Mouse (Mus musculus) midbrain, embryonic 12.5 days (tissue): ENCODE data around the gene Gm35549. TPM values are rescaled to one million over a fixed set of nuclear protein-coding genes. Genes with fewer than 3 reads are reported as not detected.
A peak's percentile ranks its signal among the peaks of the same experiment; 100 is the strongest.

Experiments
- ATAC-seq: fragments of 200-750 bp; cut with Nextera tagmentation; 2 replicates; pipeline ENCODE4 v1.8.0; 2017; ENCODE audit warnings: low read depth, moderate TSS enrichment, moderate library complexity; ENCODE audit not compliant: low FRiP score
- H3K27ac ChIP-seq: fragments of 300-500 bp; sonication (generic); replicated peaks from 2 replicates; pipeline ENCODE4 v1.5.1; 2016; ENCODE audit warnings: mild to moderate bottlenecking
- H3K27me3 ChIP-seq: fragments of 300-500 bp; sonication (generic); 2 replicates; pipeline ENCODE4 v1.6.1; 2016; ENCODE audit warnings: mild to moderate bottlenecking
- H3K36me3 ChIP-seq: fragments of 300-500 bp; sonication (generic); 2 replicates; pipeline ENCODE4 v1.6.1; 2016
- H3K4me1 ChIP-seq: fragments of 300-500 bp; sonication (generic); 2 replicates; pipeline ENCODE4 v1.6.1; 2016
- H3K4me2 ChIP-seq: fragments of 300-500 bp; sonication (generic); replicated peaks from 2 replicates; pipeline ENCODE4 v1.6.1; 2016; ENCODE audit warnings: mild to moderate bottlenecking, moderate library complexity
- H3K4me3 ChIP-seq: fragments of 300-500 bp; sonication (generic); 2 replicates; pipeline ENCODE4 v1.5.1; 2016; ENCODE audit warnings: mild to moderate bottlenecking
- H3K9ac ChIP-seq: fragments of 300-500 bp; sonication (generic); replicated peaks from 2 replicates; pipeline ENCODE4 v1.6.1; 2016; ENCODE audit warnings: mild to moderate bottlenecking, moderate library complexity
- H3K9me3 ChIP-seq: fragments of 300-500 bp; sonication (generic); 2 replicates; pipeline ENCODE4 v1.6.1; 2016; ENCODE audit warnings: mild to moderate bottlenecking
- WGBS: fragments of 180-500 bp; shearing (Covaris S2); methylation state at CpG from one replicate; pipeline ENCODE4 v1.1.7; 2016; 5-methylcytosine and 5-hydroxymethylcytosine counted together
- polyA plus RNA-seq: library from polyadenylated mRNA; unstranded; fragments of >200 nt; fragmentation: Nextera tagmentation; extraction: Ambion mirVana; gene quantifications from 2 replicates; pipeline ENCODE4 v1.2.1, GENCODE M21; 2016

Gene Gm35549
- 0.32 TPM in 1 of 2 replicates, not detected in the other for polyA plus RNA-seq

- Histone ChIP-seq H3K4me2 (no peak within 1 kb of the TSS), H3K4me3 (no peak within 1 kb of the TSS), H3K27me3 (no peaks in the 10 kb centered on the region), H3K9ac (no peak within 1 kb of the TSS), H3K4me1 (no peaks in the 10 kb centered on the region), H3K27ac (no peak within 1 kb of the TSS), H3K9me3 (no peaks in the 10 kb centered on the region; the same call in none of the 2 replicates), H3K36me3 (peaks cover 6% of the 10 kb centered on the region)
- 87% methylated on average over 3 of the region's 3 CpGs for WGBS
- ATAC-seq: no peak
These were observed at the start of gene Gm35549 for GRCm38 (mm10) chr9:122843760-122844159. Gene Gm35549, minus strand, starts transcription at chr9:122844035.

GRCm38 (mm10) chr9:122886372-122887179, 42.7 kb upstream of the Gm35549 start:
- H3K27ac ChIP-seq: no peak overlapping the region
- WGBS: 7% methylated on average over 54 of the region's 54 CpGs
- H3K9ac ChIP-seq: peak overlapping the region; percentile 82
- H3K9me3 ChIP-seq: 0 out of 2 replicates have a peak, but pooled peaks cover 3% of the 10 kb centered on the region
- no peaks in the 10 kb centered on the region for H3K27me3 ChIP-seq
- H3K4me3 ChIP-seq: peak overlapping the region; percentile 84
- peak; percentile 91 for ATAC-seq
- peak overlapping the region; percentile 91 for H3K4me2 ChIP-seq
- peaks cover 9% of the 10 kb centered on the region for H3K4me1 ChIP-seq
- H3K36me3 ChIP-seq: peaks cover 19% of the 10 kb centered on the region

- H3K4me2 ChIP-seq: peak within 1 kb of the TSS; percentile 91
- ATAC-seq: no peak
- H3K4me1 ChIP-seq: peaks cover 9% of the 10 kb centered on the region
- H3K9me3 ChIP-seq: 0 out of 2 replicates have a peak, but pooled peaks cover 3% of the 10 kb centered on the region
- H3K27me3 ChIP-seq: no peaks in the 10 kb centered on the region
- H3K27ac ChIP-seq: no peak within 1 kb of the TSS
- peak within 1 kb of the TSS; percentile 84 for H3K4me3 ChIP-seq
- 86% methylated on average over 3 of the region's 3 CpGs for WGBS
- no peak within 1 kb of the TSS for H3K9ac ChIP-seq
- H3K36me3 ChIP-seq: peaks cover 8% of the 10 kb centered on the region; the same call in 1 of the 2 replicates
These were observed 41.5 kb upstream of the Gm35549 start, which contains the start of gene Zkscan7 for GRCm38 (mm10) chr9:122885385-122885784. Gene Zkscan7, plus strand, starts transcription at chr9:122885685.

- no peak overlapping the region for H3K27ac ChIP-seq
- no peak overlapping the region for H3K4me3 ChIP-seq
- no peak overlapping the region for H3K4me2 ChIP-seq
- no peak for ATAC-seq
- no peak overlapping the region for H3K9ac ChIP-seq
- no peaks in the 10 kb centered on the region for H3K4me1 ChIP-seq
- H3K36me3 ChIP-seq: no peaks in the 10 kb centered on the region
- H3K9me3 ChIP-seq: peaks cover 7% of the 10 kb centered on the region; the same call in 1 of the 2 replicates
- 0 out of 2 replicates have a peak, but pooled peaks cover 4% of the 10 kb centered on the region for H3K27me3 ChIP-seq
- 94% methylated on average over 2 of the region's 2 CpGs for WGBS
These were observed 31.3 kb upstream of the Gm35549 start for GRCm38 (mm10) chr9:122875145-122875544.

GRCm38 (mm10) chr9:122874653-122875052, 30.8 kb upstream of the Gm35549 start:
- Histone ChIP-seq H3K27ac (no peak overlapping the region), H3K4me2 (no peak overlapping the region), H3K36me3 (no peaks in the 10 kb centered on the region), H3K9ac (no peak overlapping the region), H3K4me3 (no peak overlapping the region), H3K27me3 (0 out of 2 replicates have a peak, but pooled peaks cover 4% of the 10 kb centered on the region), H3K4me1 (no peaks in the 10 kb centered on the region), H3K9me3 (peaks cover 7% of the 10 kb centered on the region; the same call in 1 of the 2 replicates)
- 79% methylated on average over 1 of the region's 1 CpGs for WGBS
- ATAC-seq: no peak

- Histone ChIP-seq H3K4me3 (no peak overlapping the region), H3K4me1 (no peaks in the 10 kb centered on the region), H3K36me3 (no peaks in the 10 kb centered on the region), H3K27me3 (0 out of 2 replicates have a peak, but pooled peaks cover 4% of the 10 kb centered on the region), H3K9ac (no peak overlapping the region), H3K4me2 (no peak overlapping the region), H3K9me3 (peaks cover 7% of the 10 kb centered on the region; the same call in 1 of the 2 replicates), H3K27ac (no peak overlapping the region)
- 87% methylated on average over 4 of the region's 4 CpGs for WGBS
- no peak for ATAC-seq
These were observed 28.8 kb upstream of the Gm35549 start for GRCm38 (mm10) chr9:122872595-122872994.

GRCm38 (mm10) chr9:122866192-122866591, 22.4 kb upstream of the Gm35549 start:
- Histone ChIP-seq H3K9me3 (peaks cover 10% of the 10 kb centered on the region; the same call in 1 of the 2 replicates), H3K4me1 (peaks cover 14% of the 10 kb centered on the region), H3K9ac (no peak overlapping the region; the same call in 1 of the 2 replicates), H3K27me3 (0 out of 2 replicates have a peak, but pooled peaks cover 4% of the 10 kb centered on the region), H3K4me2 (peak overlapping the region; percentile 73), H3K36me3 (peaks cover 12% of the 10 kb centered on the region), H3K4me3 (peak overlapping the region; percentile 87), H3K27ac (no peak overlapping the region)
- WGBS: 90% methylated on average over 4 of the region's 4 CpGs
- peak; percentile 20 for ATAC-seq

GRCm38 (mm10) chr9:122865697-122866166, 21.9 kb upstream of the Gm35549 start, which contains the start of gene Zfp445:
Gene Zfp445, minus strand, starts transcription at chr9:122866006.
- Histone ChIP-seq H3K27ac (peak within 1 kb of the TSS; percentile 69), H3K4me2 (peak within 1 kb of the TSS; percentile 73), H3K27me3 (0 out of 2 replicates have a peak, but pooled peaks cover 4% of the 10 kb centered on the region), H3K9ac (peak within 1 kb of the TSS; percentile 79), H3K9me3 (peaks cover 11% of the 10 kb centered on the region; the same call in 1 of the 2 replicates), H3K4me1 (peaks cover 14% of the 10 kb centered on the region), H3K36me3 (peaks cover 16% of the 10 kb centered on the region), H3K4me3 (peak within 1 kb of the TSS; percentile 87)
- peak; percentile 93 for ATAC-seq
- WGBS: 1% methylated on average over 34 of the region's 34 CpGs

- no peak overlapping the region for H3K27ac ChIP-seq
- peak overlapping the region; percentile 73 for H3K4me2 ChIP-seq
- peak overlapping the region; percentile 79 for H3K9ac ChIP-seq
- 79% methylated on average over 3 of the region's 3 CpGs for WGBS
- H3K4me3 ChIP-seq: peak overlapping the region; percentile 87
- peaks cover 11% of the 10 kb centered on the region for H3K9me3 ChIP-seq
- H3K36me3 ChIP-seq: peaks cover 25% of the 10 kb centered on the region
- no peak for ATAC-seq
- peaks cover 14% of the 10 kb centered on the region for H3K4me1 ChIP-seq
- no peaks in the 10 kb centered on the region for H3K27me3 ChIP-seq
These were observed 21.0 kb upstream of the Gm35549 start for GRCm38 (mm10) chr9:122864848-122865247.

- no peak overlapping the region for H3K4me3 ChIP-seq
- no peaks in the 10 kb centered on the region for H3K27me3 ChIP-seq
- 83% methylated on average over 2 of the region's 2 CpGs for WGBS
- no peak for ATAC-seq
- 0 out of 2 replicates have a peak overlapping the region, but pooled peaks have one; percentile 7 for H3K9ac ChIP-seq
- 0 out of 2 replicates have a peak overlapping the region, but pooled peaks have one; percentile 7 for H3K4me2 ChIP-seq
- no peak overlapping the region for H3K27ac ChIP-seq
- H3K9me3 ChIP-seq: peaks cover 21% of the 10 kb centered on the region
- H3K4me1 ChIP-seq: peaks cover 14% of the 10 kb centered on the region
- peaks cover 36% of the 10 kb centered on the region for H3K36me3 ChIP-seq
These were observed 19.9 kb upstream of the Gm35549 start for GRCm38 (mm10) chr9:122863731-122864130.

- Histone ChIP-seq H3K9ac (no peak overlapping the region), H3K36me3 (peaks cover 63% of the 10 kb centered on the region), H3K4me1 (peaks cover 14% of the 10 kb centered on the region), H3K9me3 (peaks cover 20% of the 10 kb centered on the region), H3K4me3 (no peak overlapping the region), H3K4me2 (no peak overlapping the region), H3K27me3 (no peaks in the 10 kb centered on the region), H3K27ac (no peak overlapping the region)
- no peak for ATAC-seq
These were observed 16.9 kb upstream of the Gm35549 start for GRCm38 (mm10) chr9:122860752-122861151.

- H3K27me3 ChIP-seq: no peaks in the 10 kb centered on the region
- peaks cover 94% of the 10 kb centered on the region for H3K36me3 ChIP-seq
- H3K9ac ChIP-seq: no peak overlapping the region
- no peaks in the 10 kb centered on the region for H3K4me1 ChIP-seq
- no peak for ATAC-seq
- no peak overlapping the region for H3K27ac ChIP-seq
- H3K9me3 ChIP-seq: peaks cover 20% of the 10 kb centered on the region
- no peak overlapping the region for H3K4me2 ChIP-seq
- 96% methylated on average over 3 of the region's 3 CpGs for WGBS
- no peak overlapping the region for H3K4me3 ChIP-seq
These were observed 12.9 kb upstream of the Gm35549 start for GRCm38 (mm10) chr9:122856716-122857115.
